Mouse (Mus musculus): ENCODE results near the gene Capn8. TPM values are rescaled to one million over a fixed set of nuclear protein-coding genes. Genes with fewer than 3 reads are reported as not detected.

The Capn8 gene
- not detected for polyA plus RNA-seq (2015; fragmentation: Illumina TruSeq; extraction: RNeasy Lipid Tissue Mini Kit (QIAGEN cat#74804); ENCODE audit: low read depth, low replicate concordance)

GRCm38 (mm10) chr1:182564408-182565120, at the start of gene Capn8:
Gene Capn8 (plus strand): TSS chr1:182565007.

GRCm38 (mm10) chr1:182516758-182517676, 47.8 kb upstream of the Capn8 start, which contains the start of gene Capn2:
Gene Capn2 (minus strand): TSS chr1:182517608.

Other genes starting within 250 kb of the Capn8 start
- gene Fbxo28, start 223.4 kb upstream of the Capn8 start, polyA plus RNA-seq (2015; fragmentation: Illumina TruSeq; extraction: RNeasy Lipid Tissue Mini Kit (QIAGEN cat#74804); ENCODE audit: low read depth, low replicate concordance) = 31.2 TPM
- gene Trp53bp2, start 155.8 kb upstream of the Capn8 start, polyA plus RNA-seq (2015; fragmentation: Illumina TruSeq; extraction: RNeasy Lipid Tissue Mini Kit (QIAGEN cat#74804); ENCODE audit: low read depth, low replicate concordance) = 13.3 TPM
- gene Capn2, start 47.4 kb upstream of the Capn8 start, polyA plus RNA-seq (2015; fragmentation: Illumina TruSeq; extraction: RNeasy Lipid Tissue Mini Kit (QIAGEN cat#74804); ENCODE audit: low read depth, low replicate concordance) = 57.9 TPM
- not detected for gene Ccdc185, start 184.2 kb downstream of the Capn8 start, polyA plus RNA-seq (2015; fragmentation: Illumina TruSeq; extraction: RNeasy Lipid Tissue Mini Kit (QIAGEN cat#74804); ENCODE audit: low read depth, low replicate concordance)
- gene Susd4, start 198.9 kb downstream of the Capn8 start, polyA plus RNA-seq (2015; fragmentation: Illumina TruSeq; extraction: RNeasy Lipid Tissue Mini Kit (QIAGEN cat#74804); ENCODE audit: low read depth, low replicate concordance) = 90.6 TPM